Mouse (Mus musculus): ENCODE data around the gene Rgs10.
A peak's percentile ranks its signal among the peaks of the same experiment; 100 is the strongest.

The Rgs10 gene

GRCm38 (mm10) chr7:128417930-128418779, at the start of gene Rgs10:
TSS of gene Rgs10 (minus strand) at chr7:128418758.
- peak; percentile 36 for DNase-seq

- DNase-seq, result peak; percentile 15 to 22
These were observed 43.8 kb upstream of the Rgs10 start for GRCm38 (mm10) chr7:128462406-128462805.

GRCm38 (mm10) chr7:128461285-128462215, 43.0 kb upstream of the Rgs10 start, which contains the start of gene Tial1:
TSS of gene Tial1 (minus strand) at chr7:128461717.
- DNase-seq, result peak; percentile 95 to 96

- peak; percentile 45 to 46 for DNase-seq
These were observed 42.3 kb upstream of the Rgs10 start for GRCm38 (mm10) chr7:128460865-128461228.

GRCm38 (mm10) chr7:128460131-128460864, 41.7 kb upstream of the Rgs10 start:
- peak; percentile 51 to 52 for DNase-seq

- DNase-seq, result no peak
These were observed 41.2 kb upstream of the Rgs10 start for GRCm38 (mm10) chr7:128459791-128460130.

DNA sequence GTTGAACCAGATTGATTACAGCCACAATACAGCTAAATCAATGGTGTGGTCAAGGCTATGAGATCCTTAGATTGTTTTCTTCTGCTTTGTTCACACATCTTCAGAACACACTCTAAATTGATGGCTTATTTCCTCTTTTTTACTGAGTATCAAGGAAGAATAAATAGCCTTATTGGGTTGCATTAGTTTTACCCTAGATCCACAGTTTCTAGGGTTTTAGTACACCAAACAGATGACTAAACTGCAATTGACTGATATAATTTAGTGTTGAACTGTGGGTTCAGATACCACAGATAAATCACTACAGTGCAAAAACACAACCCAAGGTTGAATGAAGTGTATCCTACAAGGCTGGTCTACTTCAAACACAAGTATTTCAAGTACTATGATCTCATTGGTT, 39.5 kb upstream of the Rgs10 start:
- DNase-seq, result no peak

GRCm38 (mm10) chr7:128452731-128453130, 34.2 kb upstream of the Rgs10 start:
- DNase-seq, result no peak

DNA sequence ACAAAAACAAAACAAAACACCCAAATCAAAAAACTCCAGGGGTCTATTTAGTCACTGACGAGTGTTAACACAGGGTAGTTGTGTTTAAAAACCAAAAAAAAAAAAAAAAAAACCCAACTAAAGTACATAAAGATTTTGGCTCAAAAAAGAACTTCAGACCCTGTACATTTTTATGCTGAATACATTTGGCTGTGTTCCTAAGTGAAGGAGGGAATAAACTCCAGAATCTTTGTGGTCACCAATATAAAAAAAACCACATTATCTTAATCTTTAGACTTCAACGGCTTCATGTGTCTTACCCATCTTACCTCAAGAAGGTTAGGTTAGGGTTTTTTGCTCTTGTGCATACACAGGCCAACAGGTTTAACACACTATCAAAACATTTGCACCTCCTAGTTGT, 22.0 kb upstream of the Rgs10 start:
- DNase-seq, result no peak

- no peak for DNase-seq
These were observed 20.7 kb upstream of the Rgs10 start for GRCm38 (mm10) chr7:128439251-128439650.

DNA sequence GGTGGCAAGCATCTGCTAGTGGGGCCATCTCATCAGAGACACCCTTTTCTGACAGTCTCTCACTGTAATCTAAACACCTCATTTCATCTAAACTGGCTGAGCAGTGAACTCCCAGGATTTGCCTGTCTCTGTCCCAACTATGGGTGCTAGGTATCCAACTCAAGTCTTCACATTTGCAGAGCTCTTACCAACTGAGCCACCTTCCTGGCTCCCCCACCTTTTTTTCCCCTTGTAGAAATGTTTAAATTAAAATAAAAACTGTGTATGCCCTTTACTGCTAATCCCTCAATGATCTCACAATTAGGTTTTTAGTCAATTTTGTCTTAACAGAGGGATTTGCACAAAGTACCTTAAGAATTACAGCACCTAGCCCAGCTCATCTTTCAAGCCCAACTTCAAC, 19.6 kb upstream of the Rgs10 start:
- DNase-seq, result no peak

DNA sequence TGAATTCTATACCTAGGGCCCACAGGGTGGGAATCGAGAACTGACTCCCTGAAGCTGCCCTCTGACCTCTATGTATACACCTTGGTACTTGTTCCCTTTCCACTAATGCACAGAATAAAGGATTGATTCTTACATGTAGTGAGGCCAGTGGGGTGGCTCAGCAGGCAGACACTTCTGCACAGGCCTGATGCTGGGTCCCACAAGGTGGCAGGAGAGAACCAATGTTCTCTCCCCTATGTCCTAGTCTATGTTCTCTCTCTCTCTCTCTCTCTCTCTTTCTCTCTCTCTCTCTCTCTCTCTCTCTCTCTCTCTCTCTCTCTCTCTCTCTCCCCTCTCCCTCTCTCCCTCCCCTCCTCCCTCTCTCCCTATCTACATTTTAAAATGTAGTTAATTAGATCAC, 14.7 kb upstream of the Rgs10 start:
- DNase-seq, result no peak

GRCm38 (mm10) chr7:128432574-128432973, 14.0 kb upstream of the Rgs10 start:
- DNase-seq, result no peak

DNA sequence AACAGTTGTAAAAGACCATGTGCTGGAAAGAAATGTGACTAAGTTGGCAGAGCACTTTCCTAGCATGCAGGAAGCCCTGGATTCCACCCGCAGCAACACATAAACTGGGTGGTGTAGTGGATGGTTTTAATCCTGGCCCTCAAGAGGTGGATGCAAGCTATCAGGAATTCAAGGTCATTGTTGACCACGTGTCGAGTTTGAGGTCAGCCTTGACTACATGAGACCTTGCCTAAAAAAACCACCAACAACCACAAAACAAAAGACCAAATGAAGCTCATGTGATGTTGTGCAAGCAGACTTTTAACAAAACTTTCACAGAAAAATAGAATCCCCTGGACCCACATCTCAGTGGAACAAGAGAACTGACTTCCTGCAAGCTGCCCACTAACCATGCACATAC, 3.9 kb upstream of the Rgs10 start:
- DNase-seq, result no peak

DNA sequence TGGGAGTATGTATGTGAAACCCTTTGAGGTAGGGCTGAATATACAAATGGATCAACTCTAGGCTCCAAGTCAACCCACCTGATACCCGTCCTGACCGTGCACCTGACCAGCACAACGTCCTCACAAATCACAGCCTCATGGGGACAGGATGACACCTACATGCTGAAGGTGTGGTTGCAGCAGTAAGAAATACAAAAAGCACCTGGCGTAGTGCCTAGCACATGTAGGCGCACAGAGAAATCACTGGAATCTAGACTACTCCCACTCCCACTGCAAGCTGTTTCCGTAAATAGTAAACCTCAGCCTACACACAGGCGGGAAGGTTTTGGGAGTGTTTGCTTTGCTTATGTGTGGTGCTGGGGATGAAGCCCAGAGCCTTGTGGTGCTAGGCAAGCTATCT, 3.1 kb upstream of the Rgs10 start:
- no peak for DNase-seq

DNA sequence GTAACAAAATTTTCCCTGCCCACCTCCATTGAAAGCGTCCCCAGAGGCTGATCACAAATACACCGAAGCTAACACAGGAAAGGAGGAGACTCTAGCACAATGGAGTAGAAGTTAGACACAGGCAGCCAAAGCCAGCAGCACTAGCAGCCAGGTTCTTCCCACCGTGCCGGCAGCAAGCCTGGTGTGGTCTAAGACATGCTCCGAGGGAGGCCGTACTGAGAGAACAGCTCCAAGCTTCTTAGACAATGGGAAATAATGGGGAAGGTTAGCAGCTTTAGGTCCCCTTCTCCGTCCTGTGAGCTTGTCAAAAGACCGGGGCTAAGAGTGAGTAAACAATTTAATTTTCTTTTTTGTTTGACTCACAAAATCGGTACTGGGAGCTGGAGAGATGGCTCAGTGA, 1.1 kb upstream of the Rgs10 start:
- DNase-seq, result no peak

DNA sequence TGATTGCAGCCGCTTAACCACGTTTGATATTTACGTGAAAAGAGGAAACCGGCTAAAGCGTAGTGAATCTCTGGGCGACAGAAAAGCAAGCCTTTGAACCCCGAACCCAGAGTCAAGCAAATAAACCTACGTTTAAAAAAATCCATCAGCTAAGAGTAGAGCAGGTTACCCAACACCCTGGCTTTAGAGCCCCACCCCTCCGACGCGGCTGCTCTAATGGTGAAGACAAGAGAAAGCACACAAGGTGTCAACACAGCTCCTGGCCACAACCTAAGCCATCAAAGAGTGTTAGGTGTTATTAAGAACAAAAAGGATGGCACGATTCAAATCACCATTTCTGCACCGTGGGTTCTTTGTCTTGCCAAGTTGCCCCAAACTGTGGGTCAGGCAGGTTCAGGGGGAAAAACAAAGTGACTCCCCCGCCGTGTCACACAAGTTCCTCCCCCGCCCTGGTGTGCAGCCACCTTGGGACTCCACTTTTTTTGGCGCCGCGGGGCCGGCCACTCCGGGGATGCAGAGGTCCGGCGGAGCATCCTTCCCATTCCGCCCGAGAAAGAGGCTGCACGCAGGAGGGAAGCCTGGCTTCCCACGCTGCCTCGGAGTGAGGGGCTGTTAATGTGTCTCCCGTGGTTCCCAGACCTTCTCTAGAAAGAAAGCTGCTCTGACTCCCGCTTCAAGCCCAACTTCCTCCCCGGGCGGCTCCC, 1.2 kb downstream of the Rgs10 start:
- DNase-seq, result peak; percentile 28 to 46

GRCm38 (mm10) chr7:128416664-128417063, 1.9 kb downstream of the Rgs10 start:
- no peak for DNase-seq

- DNase-seq, result no peak
These were observed 4.1 kb downstream of the Rgs10 start for GRCm38 (mm10) chr7:128414433-128414832.

GRCm38 (mm10) chr7:128412071-128412833, 6.3 kb downstream of the Rgs10 start:
- no peak for DNase-seq

GRCm38 (mm10) chr7:128410708-128411413, 7.7 kb downstream of the Rgs10 start:
- DNase-seq, result no peak

Data from B cell, adult 2 months (primary cell).